Mouse (Mus musculus): ENCODE data around the gene Olfr724.
"Not testable (repeated sequence)": the region's sequence is repeated elsewhere in the genome, so short reads cannot be mapped to it uniquely, and the experiment has no call there.

Olfr724 gene

DNA sequence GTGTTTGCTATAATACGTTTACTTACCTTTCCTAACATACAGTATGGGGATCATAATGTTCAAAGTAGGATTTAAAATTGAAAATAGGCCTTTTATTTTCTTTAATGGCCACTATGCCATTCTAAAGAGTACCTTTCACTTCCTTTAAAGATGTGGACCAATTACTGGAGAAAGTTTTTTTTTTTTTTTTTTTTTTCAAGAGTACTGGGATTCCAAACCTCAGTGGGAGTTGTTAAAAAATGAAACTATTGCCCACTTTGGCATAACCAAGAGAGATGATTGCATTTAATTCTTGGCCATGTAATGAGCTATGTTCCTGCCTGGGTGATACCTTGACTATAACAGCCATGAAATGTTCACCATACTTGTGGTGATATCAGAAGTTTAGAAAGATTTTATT lies at the start of gene Olfr724:
Olfr724 (minus strand) TSS at position 101 of the 400 bp plus-strand sequence.
- DNase-seq (ENCODE audit: low spot score in 2 of 2) = not testable (repeated sequence)

DNA sequence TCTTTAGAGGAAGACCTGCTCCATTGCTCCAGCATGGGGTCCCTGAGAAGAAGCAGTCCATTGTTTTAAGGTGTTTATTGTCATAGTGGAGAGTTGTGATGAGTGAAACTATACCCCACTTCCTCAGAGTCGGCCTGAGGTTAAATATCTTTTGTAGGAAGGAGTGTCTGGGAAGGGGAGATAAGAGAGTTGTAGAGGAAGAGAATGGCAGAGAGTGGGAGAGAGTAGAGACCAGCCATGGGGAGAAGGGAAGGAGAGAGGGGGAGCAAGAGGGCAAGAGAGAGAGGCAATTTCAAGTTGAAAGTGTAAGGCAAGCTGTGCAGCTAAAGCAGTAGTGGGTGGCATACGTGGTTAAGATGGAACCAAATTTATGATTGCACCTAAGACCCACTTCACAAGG lies 7.2 kb downstream of the Olfr724 start:
- no peak for DNase-seq (ENCODE audit: low spot score in 2 of 2)

DNA sequence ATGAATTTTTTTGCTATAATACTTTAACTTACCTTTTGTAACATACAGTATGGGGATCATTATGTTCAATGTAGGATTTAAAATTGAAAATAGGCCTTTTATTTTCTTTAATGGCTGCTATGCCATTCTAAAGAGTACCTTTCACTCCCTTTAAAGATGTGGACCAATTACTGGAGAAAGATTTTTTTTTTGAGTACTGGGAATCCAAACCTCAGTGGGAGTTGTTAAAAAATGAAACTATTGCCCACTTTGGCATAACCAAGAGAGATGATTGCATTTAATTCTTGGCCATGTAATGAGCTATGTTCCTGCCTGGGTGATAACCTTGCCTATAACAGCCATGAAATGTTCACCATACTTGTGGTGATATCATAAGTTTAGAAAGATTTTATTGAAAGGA lies 31.4 kb downstream of the Olfr724 start, which contains the start of gene Olfr723:
Olfr723 (minus strand) TSS at position 101 of the 400 bp plus-strand sequence.
- not testable (repeated sequence) for DNase-seq (ENCODE audit: low spot score in 2 of 2)
